Mouse (Mus musculus): Measurements from ENCODE around the gene Tbc1d8.

Tbc1d8 gene

GRCm38 (mm10) chr1:39446178-39446577 lies 32.4 kb downstream of the Tbc1d8 start:
- DNase-seq (ENCODE audit: low spot score in 2 of 2), result no peak

- no peak for DNase-seq (ENCODE audit: low spot score in 2 of 2)
Measured at GRCm38 (mm10) chr1:39445303-39446050, 33.1 kb downstream of the Tbc1d8 start.

DNA sequence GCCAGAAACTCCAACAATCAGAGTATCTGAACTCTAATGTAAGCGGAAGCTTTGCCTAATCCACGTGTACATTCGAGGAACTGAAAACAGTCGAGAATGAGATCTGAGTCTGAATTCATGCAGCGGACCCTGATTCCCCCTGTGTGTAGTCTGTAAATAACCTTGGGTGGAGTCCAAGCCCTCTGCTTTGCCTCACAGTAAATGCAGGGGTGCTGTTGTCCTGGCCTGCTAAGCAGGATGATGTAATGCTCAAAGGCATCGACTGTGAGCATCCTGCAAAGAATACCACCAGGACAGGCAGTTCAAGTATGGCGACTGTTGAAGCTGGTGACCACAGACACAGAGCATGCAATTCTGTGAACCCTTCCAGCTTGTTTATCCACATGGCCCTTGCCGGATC lies 34.8 kb downstream of the Tbc1d8 start:
- DNase-seq (ENCODE audit: low spot score in 2 of 2), result no peak

- no peak for DNase-seq (ENCODE audit: low spot score in 2 of 2)
Measured at GRCm38 (mm10) chr1:39441686-39442085, 36.9 kb downstream of the Tbc1d8 start.

DNA sequence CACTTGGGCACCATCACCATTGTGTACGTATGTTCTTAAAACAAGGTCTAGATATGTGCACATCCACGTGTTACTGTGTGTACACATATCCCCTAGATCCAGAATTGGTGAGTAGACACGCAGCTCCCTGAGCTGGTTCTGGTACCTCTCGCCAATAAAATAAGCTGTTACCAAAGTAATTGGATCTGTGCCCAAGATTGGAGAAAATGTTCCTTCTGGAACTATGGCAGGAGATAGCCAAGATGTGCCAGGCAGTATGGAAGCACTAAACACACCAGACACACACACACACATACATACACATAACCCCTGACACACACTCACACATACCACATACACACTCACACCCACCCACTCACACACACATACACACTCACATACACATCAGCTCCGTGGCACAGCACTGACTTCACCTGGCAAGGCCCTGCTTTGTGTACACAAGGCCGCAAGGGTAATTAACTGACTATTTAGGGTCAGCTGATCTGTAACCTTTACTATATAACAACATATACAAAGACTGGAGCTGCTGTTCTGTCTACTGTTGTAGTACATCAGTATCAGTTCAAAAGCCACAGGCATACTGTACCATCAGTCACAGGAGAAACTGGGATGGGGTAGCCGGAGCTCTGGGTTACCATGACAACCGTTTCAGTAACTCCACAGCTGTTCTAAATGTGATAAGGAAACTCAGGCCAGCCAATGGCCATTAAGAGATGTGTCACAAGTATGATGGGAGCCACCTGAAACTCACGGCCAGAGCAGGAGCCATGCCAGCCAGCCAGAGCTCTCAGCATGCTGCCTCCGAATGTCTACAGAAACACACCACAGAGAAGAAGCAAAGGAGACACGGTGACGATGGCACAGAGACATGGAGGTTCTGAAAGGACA lies 38.6 kb downstream of the Tbc1d8 start:
- DNase-seq (ENCODE audit: low spot score in 2 of 2), result no peak

DNA sequence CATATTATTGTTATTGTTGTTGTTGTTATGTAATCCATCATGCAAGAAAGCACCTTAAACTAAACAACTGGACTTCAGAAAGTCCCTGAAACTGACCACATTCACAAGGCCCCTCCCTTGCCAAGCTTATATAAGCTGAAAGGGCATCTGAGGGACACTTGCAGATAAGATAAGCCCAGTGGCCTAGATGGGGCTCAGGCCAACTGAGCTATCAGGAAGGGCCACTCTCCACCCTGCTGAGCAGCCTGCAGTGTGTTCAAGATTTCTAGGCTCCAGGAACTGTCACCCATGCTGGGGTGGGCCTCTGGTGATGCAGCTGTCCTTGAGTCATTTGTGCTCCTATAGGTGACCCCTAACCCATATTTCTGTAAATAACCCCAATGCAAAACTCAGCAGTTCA lies 39.9 kb downstream of the Tbc1d8 start:
- no peak for DNase-seq (ENCODE audit: low spot score in 2 of 2)

- DNase-seq (ENCODE audit: low spot score in 2 of 2), result no peak
Measured at GRCm38 (mm10) chr1:39434264-39434663, 44.3 kb downstream of the Tbc1d8 start.

DNA sequence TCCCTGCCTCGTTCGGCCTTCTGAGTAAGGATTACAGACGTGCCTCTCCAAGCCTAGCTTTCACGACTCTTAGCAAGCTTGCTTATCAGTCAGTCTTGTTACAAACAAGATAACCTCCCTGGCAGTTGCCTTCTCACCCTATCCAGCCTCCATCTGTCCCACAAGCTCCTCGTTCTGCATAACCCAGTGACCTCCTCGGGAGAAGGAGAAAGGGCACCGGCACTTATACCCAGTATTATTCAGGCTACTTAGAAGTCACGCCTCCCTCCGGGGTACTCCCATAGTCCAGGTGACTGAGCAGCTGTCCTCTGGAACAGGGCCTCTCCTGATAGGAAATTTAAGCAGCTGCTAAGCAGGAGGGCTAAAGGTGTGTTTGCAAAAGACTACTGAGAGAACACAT lies 48.5 kb downstream of the Tbc1d8 start:
- no peak for DNase-seq (ENCODE audit: low spot score in 2 of 2)

DNA sequence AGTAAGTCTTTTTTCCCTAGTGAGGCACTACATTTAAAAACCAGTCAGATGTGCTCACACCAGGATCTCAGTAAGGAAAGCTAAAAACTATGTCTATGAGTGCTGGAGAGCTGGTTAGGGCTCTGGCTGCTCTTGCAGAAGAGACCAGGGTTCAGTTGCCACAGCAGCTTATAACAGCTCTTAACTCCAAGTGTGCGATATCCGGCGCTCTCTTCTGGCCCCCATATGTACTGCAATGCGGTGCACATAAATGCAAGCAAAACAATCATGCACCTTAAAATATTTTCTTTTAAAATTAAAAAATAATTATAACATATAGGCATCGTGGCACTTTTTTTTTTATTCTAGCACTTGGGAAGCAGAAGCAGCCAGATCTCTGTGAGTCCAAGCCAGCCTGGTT lies 49.5 kb downstream of the Tbc1d8 start:
- DNase-seq (ENCODE audit: low spot score in 2 of 2), result no peak

DNA sequence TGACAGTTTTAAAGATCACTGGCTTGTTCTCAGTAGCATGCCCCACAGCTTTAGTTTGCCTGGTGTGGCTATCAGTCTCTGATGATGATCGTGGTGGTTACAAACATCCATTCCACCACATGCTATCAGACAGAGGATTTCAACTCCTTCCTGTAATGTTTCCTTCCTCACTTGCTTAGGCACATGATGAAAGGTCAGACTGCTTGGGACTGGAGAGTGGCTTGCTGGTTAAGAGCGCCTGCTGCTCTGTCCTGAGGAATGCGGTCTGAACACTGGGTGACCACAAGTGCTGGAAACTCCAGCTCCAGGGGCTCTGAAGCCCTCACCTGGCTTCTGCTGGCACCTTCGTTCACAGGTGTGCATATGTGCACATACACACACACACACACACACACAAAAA lies 50.3 kb downstream of the Tbc1d8 start:
- no peak for DNase-seq (ENCODE audit: low spot score in 2 of 2)

- DNase-seq (ENCODE audit: low spot score in 2 of 2), result no peak
Measured at GRCm38 (mm10) chr1:39425497-39425896, 53.1 kb downstream of the Tbc1d8 start.

DNA sequence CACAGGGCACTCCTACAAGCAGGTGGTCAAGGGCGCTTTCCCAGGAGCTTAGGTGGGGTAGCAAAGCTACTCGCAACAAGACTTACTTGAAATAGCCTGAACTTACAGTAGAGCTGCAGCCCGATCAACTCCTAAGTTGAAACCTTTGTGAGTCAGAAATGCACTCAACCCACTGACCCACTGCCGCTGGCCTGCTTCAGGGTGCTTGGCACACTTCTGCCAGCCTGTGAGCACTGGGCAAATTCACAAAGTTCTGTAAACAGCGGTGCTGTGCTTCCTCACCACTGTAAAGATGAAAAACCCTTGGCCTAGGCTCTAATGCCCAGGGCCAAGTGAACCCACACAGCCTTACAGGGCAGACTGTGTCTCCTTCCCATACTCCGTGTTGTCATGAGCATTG lies 57.6 kb downstream of the Tbc1d8 start:
- DNase-seq (ENCODE audit: low spot score in 2 of 2), result no peak

DNA sequence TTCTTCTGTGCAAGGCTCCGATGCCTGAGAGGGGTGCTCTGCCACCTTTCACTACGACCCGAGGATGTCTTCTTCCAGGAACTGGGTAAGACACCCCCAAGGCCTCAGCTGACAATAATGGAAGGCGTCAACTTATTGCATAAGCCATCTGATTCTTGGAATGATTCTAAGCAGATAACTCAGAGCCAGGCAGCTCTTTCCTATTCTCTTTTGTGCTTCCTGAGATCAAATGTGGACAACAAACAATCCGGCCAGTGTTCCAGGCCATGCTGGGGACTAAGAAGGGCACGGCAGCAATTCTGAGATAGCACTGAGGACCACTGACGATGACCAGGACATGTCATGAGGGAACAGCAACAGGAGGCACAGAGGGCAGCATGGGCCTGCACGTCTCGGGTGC lies 59.7 kb downstream of the Tbc1d8 start:
- no peak for DNase-seq (ENCODE audit: low spot score in 2 of 2)

DNA sequence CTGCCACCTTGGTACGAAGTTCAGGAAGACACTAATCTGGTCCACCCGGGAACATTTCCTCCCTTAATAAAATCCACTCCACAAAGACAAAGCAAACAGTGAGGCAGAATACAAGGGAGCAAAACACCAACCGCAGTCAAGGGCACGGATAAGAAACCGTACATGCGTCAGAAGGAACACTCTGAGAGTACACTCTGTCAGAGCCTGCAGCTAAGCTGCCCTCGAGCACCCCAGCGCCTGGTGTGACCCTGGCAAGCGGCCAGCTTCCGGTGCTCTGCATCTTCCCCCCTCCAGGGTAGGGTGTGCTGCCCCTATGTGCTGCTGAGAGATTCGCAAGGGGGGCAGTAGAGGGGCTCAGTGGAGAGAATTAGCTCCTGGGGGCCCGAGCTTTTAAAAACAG lies 60.7 kb downstream of the Tbc1d8 start:
- peak; percentile 38 to 49 for DNase-seq (ENCODE audit: low spot score in 2 of 2)

DNA sequence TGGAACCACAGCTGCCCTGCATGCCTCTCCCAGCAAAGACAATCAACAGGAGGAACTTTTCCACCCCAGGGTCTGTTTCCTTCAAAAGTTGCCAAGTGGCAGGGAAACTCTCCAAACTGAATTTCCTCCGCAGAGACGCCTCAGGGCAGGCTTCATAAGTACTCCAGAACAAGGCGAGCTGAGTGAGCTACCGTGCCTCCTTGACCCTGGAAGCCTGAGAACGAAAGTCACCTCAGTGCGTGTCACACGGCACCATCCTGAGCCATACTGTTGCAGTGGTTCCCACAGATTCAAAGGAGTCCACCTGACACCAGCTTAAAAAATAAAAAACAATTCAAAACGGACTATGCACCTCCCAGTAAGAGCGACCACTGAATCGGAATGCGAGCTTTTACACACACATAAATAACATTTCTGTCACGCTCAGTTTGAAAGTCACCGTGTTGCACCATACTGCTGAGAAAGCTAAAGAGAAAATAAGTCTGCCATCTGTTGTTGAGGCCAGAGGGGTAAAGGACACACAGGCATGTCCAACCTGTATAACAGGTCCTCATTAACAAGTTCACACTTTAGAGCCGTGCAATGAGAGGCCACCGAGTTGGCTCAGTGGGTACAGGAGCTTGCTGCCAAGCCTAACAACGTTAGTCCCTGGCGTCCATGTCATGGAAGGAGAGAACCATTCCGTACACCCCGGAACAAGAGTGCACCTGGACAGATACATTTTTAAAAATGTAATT lies 68.3 kb downstream of the Tbc1d8 start:
- DNase-seq (ENCODE audit: low spot score in 2 of 2), result no peak

GRCm38 (mm10) chr1:39408668-39409067 lies 69.9 kb downstream of the Tbc1d8 start:
- DNase-seq (ENCODE audit: low spot score in 2 of 2), result no peak

DNA sequence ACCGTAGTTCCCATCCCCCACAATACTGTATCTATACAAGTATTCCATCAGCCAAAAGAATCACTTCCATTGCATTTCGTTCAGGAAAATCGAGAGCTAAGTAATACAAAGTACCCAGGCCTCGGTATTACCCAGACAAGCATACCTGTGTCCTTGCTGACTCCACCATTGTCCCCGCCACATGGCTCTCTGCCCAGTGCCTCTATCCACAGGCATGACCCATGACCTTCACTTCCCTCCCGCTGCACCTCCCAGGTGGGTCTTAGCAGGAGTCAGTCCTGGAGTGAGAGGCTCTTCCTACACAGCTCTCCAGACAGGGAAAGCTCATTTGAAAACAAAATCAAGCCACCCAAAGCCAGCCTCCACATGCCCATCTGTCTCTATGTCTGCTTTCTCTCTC lies 70.4 kb downstream of the Tbc1d8 start:
- DNase-seq (ENCODE audit: low spot score in 2 of 2), result no peak

DNA sequence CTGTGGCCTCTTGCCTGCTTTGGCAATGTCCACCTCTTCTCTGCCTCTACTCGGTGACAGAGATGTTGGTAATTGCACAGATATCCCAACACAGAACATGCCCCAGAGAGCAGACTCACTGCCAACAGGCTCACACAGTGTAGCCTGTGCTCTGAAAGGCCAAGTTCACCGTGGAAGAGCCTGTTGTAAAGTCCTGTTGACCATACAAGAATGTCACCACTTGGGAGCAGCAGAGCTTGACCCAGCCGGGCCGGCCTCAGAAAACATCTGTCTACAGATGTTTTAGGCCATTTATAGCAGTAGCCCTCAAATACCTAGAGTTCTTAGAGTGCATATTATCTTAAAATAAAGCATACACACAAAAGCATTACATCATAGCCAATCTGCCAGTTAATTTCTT lies 71.4 kb downstream of the Tbc1d8 start:
- no peak for DNase-seq (ENCODE audit: low spot score in 2 of 2)

- no peak for DNase-seq (ENCODE audit: low spot score in 2 of 2)
Measured at GRCm38 (mm10) chr1:39400173-39400572, 78.4 kb downstream of the Tbc1d8 start.

DNA sequence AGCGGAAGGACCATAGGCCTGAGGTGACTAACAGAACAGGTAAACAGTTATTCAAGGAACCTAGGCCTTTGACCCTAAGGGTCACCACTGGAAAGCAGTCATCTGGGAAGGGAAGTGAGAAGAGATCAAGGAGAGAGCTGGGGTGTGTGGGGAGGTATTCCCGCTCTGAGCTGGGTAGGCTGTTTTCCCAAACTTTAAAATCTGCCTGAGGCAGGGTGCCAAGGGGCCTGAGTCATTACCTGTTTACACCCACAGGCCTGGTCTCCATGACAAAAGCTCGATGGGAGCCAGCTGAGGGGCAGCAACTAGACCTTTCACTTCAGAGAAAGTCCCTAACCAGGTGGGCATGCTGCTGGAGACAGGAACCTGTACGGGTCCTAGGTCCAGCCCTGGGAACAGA lies 79.3 kb downstream of the Tbc1d8 start:
- DNase-seq (ENCODE audit: low spot score in 2 of 2), result no peak

GRCm38 (mm10) chr1:39398284-39398683 lies 80.3 kb downstream of the Tbc1d8 start:
- DNase-seq (ENCODE audit: low spot score in 2 of 2), result no peak

- no peak for DNase-seq (ENCODE audit: low spot score in 2 of 2)
Measured at GRCm38 (mm10) chr1:39396347-39396746, 82.2 kb downstream of the Tbc1d8 start.

Data from spleen, postnatal 36 days (tissue).